16 mouse cellular contexts compared by ENCODE assay signal in the genomic region with DNA sequence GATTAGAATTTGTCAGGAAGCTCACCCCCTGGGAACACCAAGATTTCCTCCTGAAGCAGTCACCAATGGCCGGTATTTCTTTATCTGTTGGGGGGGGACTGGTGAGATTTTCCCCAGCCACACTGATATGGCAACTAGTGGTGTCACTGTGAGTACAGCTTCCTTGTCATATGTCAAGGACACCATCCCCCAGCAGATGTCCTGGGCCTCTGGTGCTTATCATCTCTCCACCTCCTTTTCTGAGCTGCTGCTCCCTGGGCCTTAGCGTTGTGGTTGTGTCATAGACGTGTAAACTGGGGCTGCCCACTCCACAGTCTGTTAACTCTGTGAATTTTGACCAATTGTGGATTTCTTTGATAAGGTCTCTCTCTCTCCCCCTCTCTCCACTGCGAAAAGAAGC. TPM values are rescaled to one million over a fixed set of nuclear protein-coding genes. Genes with fewer than 3 reads are reported as not detected.
A peak's percentile ranks its signal among the peaks of the same experiment; 100 is the strongest.
DNase-seq lines count a peak whose midpoint lies in the region; ATAC-seq lines count a peak whose summit lies in the region.
"Had no signal": no experiment of that assay in that cellular context is flagged by ENCODE, and none has a peak within 500 bp of the region (broad histone marks: within the 10 kb centered on the region; RNA-seq: fewer than 3 reads in every experiment).

No protein-coding gene starts in this region.

- no peaks in the 10 kb centered on the region for H3K36me3 ChIP-seq in heart, embryonic 11.5 days (ENCODE audit: control insufficient read depth, insufficient read depth, low read length)
- no peaks in the 10 kb centered on the region for H3K36me3 ChIP-seq in liver, embryonic 16.5 days (ENCODE audit: control insufficient read depth, insufficient read depth)
- H3K36me3 ChIP-seq in embryonic facial prominence, embryonic 10.5 days (replicated peaks) = no peaks in the 10 kb centered on the region
- H3K36me3 ChIP-seq: forebrain, embryonic 15.5 days; midbrain, embryonic 10.5 days; neural tube, embryonic 13.5 days had no signal

- peaks cover 13% of the 10 kb centered on the region for H3K4me1 ChIP-seq in heart, embryonic 11.5 days (ENCODE audit: control insufficient read depth, insufficient read depth, low read length)
- H3K4me1 ChIP-seq in liver, embryonic 16.5 days (ENCODE audit: control insufficient read depth, low read depth, low read length) = peaks cover 3% of the 10 kb centered on the region
- no peaks in the 10 kb centered on the region for H3K4me1 ChIP-seq in embryonic facial prominence, embryonic 10.5 days
- H3K4me1 ChIP-seq: forebrain, embryonic 15.5 days; midbrain, embryonic 10.5 days; neural tube, embryonic 13.5 days had no signal

- peak; percentile 57; the same call in 1 of the 2 replicates for ATAC-seq in heart, embryonic 11.5 days (replicated peaks; ENCODE audit: insufficient number of reproducible peaks, low FRiP score, low TSS enrichment)
- peak; percentile 64 for ATAC-seq in common myeloid progenitor, adult 5-6 weeks (replicated peaks; ENCODE audit: low read depth, poor library complexity, severe bottlenecking)
- ATAC-seq in liver, embryonic 16.5 days (ENCODE audit: low read depth) = peak; percentile 39; the same call in 1 of the 2 replicates
- ATAC-seq: forebrain, embryonic 15.5 days; lung, postnatal 0 days had no signal

- H3K9ac ChIP-seq in heart, embryonic 11.5 days (ENCODE audit: low read depth, low read length) = no peak overlapping the region
- H3K9ac ChIP-seq in liver, embryonic 16.5 days (ENCODE audit: low read depth, low read length) = no peak overlapping the region
- H3K9ac ChIP-seq: forebrain, embryonic 15.5 days; neural tube, embryonic 13.5 days had no signal

- no peaks in the 10 kb centered on the region for H3K27me3 ChIP-seq in heart, embryonic 11.5 days (ENCODE audit: control insufficient read depth, insufficient read depth, low read length)
- no peaks in the 10 kb centered on the region for H3K27me3 ChIP-seq in liver, embryonic 16.5 days (ENCODE audit: control insufficient read depth, insufficient read depth, low read depth, low read length)
- no peaks in the 10 kb centered on the region for H3K27me3 ChIP-seq in embryonic facial prominence, embryonic 10.5 days (replicated peaks; ENCODE audit: low read depth, poor library complexity, severe bottlenecking)
- H3K27me3 ChIP-seq: forebrain, embryonic 15.5 days; neural tube, embryonic 13.5 days had no signal

- no peaks in the 10 kb centered on the region for H3K9me3 ChIP-seq in heart, embryonic 11.5 days (replicated peaks; ENCODE audit: control insufficient read depth, low read length)
- H3K9me3 ChIP-seq in liver, embryonic 16.5 days (replicated peaks; ENCODE audit: control insufficient read depth, low read length) = no peaks in the 10 kb centered on the region
- no peaks in the 10 kb centered on the region for H3K9me3 ChIP-seq in embryonic facial prominence, embryonic 10.5 days
- H3K9me3 ChIP-seq: forebrain, embryonic 15.5 days; midbrain, embryonic 10.5 days; neural tube, embryonic 13.5 days had no signal

- H3K27ac ChIP-seq in heart, embryonic 11.5 days (ENCODE audit: low read depth, low read length) = peak overlapping the region; percentile 41; the same call in 1 of the 2 replicates
- no peak overlapping the region for H3K27ac ChIP-seq in liver, embryonic 16.5 days (ENCODE audit: low read length)
- H3K27ac ChIP-seq in embryonic facial prominence, embryonic 10.5 days (replicated peaks) = no peak overlapping the region
- H3K27ac ChIP-seq: forebrain, embryonic 15.5 days; midbrain, embryonic 10.5 days; neural tube, embryonic 13.5 days had no signal

- 19% methylated on average over 4 of the region's 4 CpGs for WGBS in heart, embryonic 11.5 days (ENCODE audit: insufficient replicate concordance)
- WGBS in liver, embryonic 16.5 days (ENCODE audit: insufficient replicate concordance) = 13% methylated on average over 4 of the region's 4 CpGs
- WGBS in embryonic facial prominence, embryonic 10.5 days = 84% methylated on average over 4 of the region's 4 CpGs

- DNase-seq in heart, adult 18-20 months = no peak
- DNase-seq in 416B (ENCODE audit: low read depth) = peak; percentile 65
- no peak for DNase-seq in thymus, postnatal 25 days
- DNase-seq in embryonic facial prominence, embryonic 10.5 days (ENCODE audit: low spot score) = no peak
- DNase-seq: cerebellum, adult 18-20 months; cerebellum, postnatal 36 days; thymus, adult 18-20 months had no signal

- no peak overlapping the region; the same call in 1 of the 2 replicates for H3K4me2 ChIP-seq in heart, embryonic 11.5 days
- H3K4me2 ChIP-seq in liver, embryonic 16.5 days (ENCODE audit: low read depth, low read length) = no peak overlapping the region
- H3K4me2 ChIP-seq: forebrain, embryonic 15.5 days; neural tube, embryonic 13.5 days had no signal

- H3K4me3 ChIP-seq in heart, embryonic 11.5 days (ENCODE audit: low read depth, low read length) = no peak overlapping the region
- no peak overlapping the region for H3K4me3 ChIP-seq in liver, embryonic 16.5 days (ENCODE audit: low read depth, low read length)
- H3K4me3 ChIP-seq in embryonic facial prominence, embryonic 10.5 days = no peak overlapping the region
- H3K4me3 ChIP-seq: forebrain, embryonic 15.5 days; midbrain, embryonic 10.5 days; neural tube, embryonic 13.5 days had no signal

RNA-seq across cellular contexts. Expression of a gene that starts 2.8 kb away (rescaled TPM):
- 1.3 TPM in 2 replicates for polyA plus RNA-seq in heart, embryonic 11.5 days (2014; fragmentation: Nextera tagmentation; extraction: Ambion mirVana)
- 1 to 10 TPM in 1 of 2 experiments, under 1 TPM in 1; 0.22 to 1.0 TPM for total RNA-seq in heart, adult 18-20 months (2021)
- total RNA-seq in common myeloid progenitor, adult 5-6 weeks (2017) = 55.6 and 57.4 TPM in 2 replicates
- 0.73 and 0.84 TPM in 2 replicates for polyA plus RNA-seq in liver, embryonic 16.5 days (2015; fragmentation: Nextera tagmentation; extraction: Ambion mirVana)
- polyA plus RNA-seq in embryonic facial prominence, embryonic 10.5 days (2016; fragmentation: Nextera tagmentation; extraction: Ambion mirVana) = 1.1 TPM in 2 replicates
- total RNA-seq: layer of hippocampus, postnatal 14 days; left cerebral cortex, postnatal 10 days had no signal

RNA-seq across cellular contexts. Expression of a gene that starts 49.0 kb away (rescaled TPM):
- polyA plus RNA-seq in heart, embryonic 11.5 days (2014; fragmentation: Nextera tagmentation; extraction: Ambion mirVana) = 1.4 and 2.9 TPM in 2 replicates
- 1 to 10 TPM; 4.1 to 4.7 TPM for total RNA-seq in heart, adult 18-20 months (2021)
- 18.9 and 22.0 TPM in 2 replicates for total RNA-seq in common myeloid progenitor, adult 5-6 weeks (2017)
- polyA plus RNA-seq in liver, embryonic 16.5 days (2015; fragmentation: Nextera tagmentation; extraction: Ambion mirVana) = 7.6 and 9.9 TPM in 2 replicates
- 1.6 and 1.8 TPM in 2 replicates for polyA plus RNA-seq in embryonic facial prominence, embryonic 10.5 days (2016; fragmentation: Nextera tagmentation; extraction: Ambion mirVana)
